Mouse (Mus musculus): ENCODE measurements around the gene Sox4. TPM values are rescaled to one million over a fixed set of nuclear protein-coding genes. Genes with fewer than 3 reads are reported as not detected.

The Sox4 gene
- total RNA-seq (2017): 150 and 177 TPM in 2 replicates

GRCm38 (mm10) chr13:28953581-28953991 is at the start of gene Sox4:
Gene Sox4 (minus strand): TSS chr13:28953713.
- ATAC-seq (replicated peaks in 1 of 2; ENCODE audit: insufficient read depth in 1 of 2, low FRiP score in 2 of 2, low TSS enrichment in 1 of 2, low read depth in 1 of 2, poor library complexity in 2 of 2, severe bottlenecking in 2 of 2): peak; percentile 75 to 88

GRCm38 (mm10) chr13:28991899-28992664 is 38.6 kb upstream of the Sox4 start:
- ATAC-seq (replicated peaks in 1 of 2; ENCODE audit: insufficient read depth in 1 of 2, low FRiP score in 2 of 2, low TSS enrichment in 1 of 2, low read depth in 1 of 2, poor library complexity in 2 of 2, severe bottlenecking in 2 of 2): no peak

- ATAC-seq (replicated peaks in 1 of 2; ENCODE audit: insufficient read depth in 1 of 2, low FRiP score in 2 of 2, low TSS enrichment in 1 of 2, low read depth in 1 of 2, poor library complexity in 2 of 2, severe bottlenecking in 2 of 2): peak in 1 of 2 experiments; percentile 32; a peak in 1 of 4 replicates
These were observed 35.5 kb upstream of the Sox4 start for GRCm38 (mm10) chr13:28988751-28989703.

GRCm38 (mm10) chr13:28980681-28981080 is 27.2 kb upstream of the Sox4 start:
- ATAC-seq (replicated peaks in 1 of 2; ENCODE audit: insufficient read depth in 1 of 2, low FRiP score in 2 of 2, low TSS enrichment in 1 of 2, low read depth in 1 of 2, poor library complexity in 2 of 2, severe bottlenecking in 2 of 2): no peak

- ATAC-seq (replicated peaks in 1 of 2; ENCODE audit: insufficient read depth in 1 of 2, low FRiP score in 2 of 2, low TSS enrichment in 1 of 2, low read depth in 1 of 2, poor library complexity in 2 of 2, severe bottlenecking in 2 of 2): no peak
These were observed 21.5 kb upstream of the Sox4 start for GRCm38 (mm10) chr13:28975011-28975410.

- ATAC-seq (replicated peaks in 1 of 2; ENCODE audit: insufficient read depth in 1 of 2, low FRiP score in 2 of 2, low TSS enrichment in 1 of 2, low read depth in 1 of 2, poor library complexity in 2 of 2, severe bottlenecking in 2 of 2): no peak
These were observed 21.1 kb upstream of the Sox4 start for GRCm38 (mm10) chr13:28974597-28974996.

GRCm38 (mm10) chr13:28960916-28961315 is 7.4 kb upstream of the Sox4 start:
- no peak for ATAC-seq (replicated peaks in 1 of 2; ENCODE audit: insufficient read depth in 1 of 2, low FRiP score in 2 of 2, low TSS enrichment in 1 of 2, low read depth in 1 of 2, poor library complexity in 2 of 2, severe bottlenecking in 2 of 2)

- ATAC-seq (replicated peaks in 1 of 2; ENCODE audit: insufficient read depth in 1 of 2, low FRiP score in 2 of 2, low TSS enrichment in 1 of 2, low read depth in 1 of 2, poor library complexity in 2 of 2, severe bottlenecking in 2 of 2): peak; percentile 86 to 93
These were observed 6.0 kb upstream of the Sox4 start for GRCm38 (mm10) chr13:28959458-28959978.

GRCm38 (mm10) chr13:28959068-28959440 is 5.5 kb upstream of the Sox4 start:
- ATAC-seq (replicated peaks in 1 of 2; ENCODE audit: insufficient read depth in 1 of 2, low FRiP score in 2 of 2, low TSS enrichment in 1 of 2, low read depth in 1 of 2, poor library complexity in 2 of 2, severe bottlenecking in 2 of 2): no peak

GRCm38 (mm10) chr13:28958211-28959067 is 4.9 kb upstream of the Sox4 start:
- peak in 1 of 2 experiments; percentile 31; a peak in 2 of 4 replicates for ATAC-seq (replicated peaks in 1 of 2; ENCODE audit: insufficient read depth in 1 of 2, low FRiP score in 2 of 2, low TSS enrichment in 1 of 2, low read depth in 1 of 2, poor library complexity in 2 of 2, severe bottlenecking in 2 of 2)

- ATAC-seq (replicated peaks in 1 of 2; ENCODE audit: insufficient read depth in 1 of 2, low FRiP score in 2 of 2, low TSS enrichment in 1 of 2, low read depth in 1 of 2, poor library complexity in 2 of 2, severe bottlenecking in 2 of 2): peak; percentile 33 to 41
These were observed 4.3 kb upstream of the Sox4 start for GRCm38 (mm10) chr13:28957765-28958164.

GRCm38 (mm10) chr13:28952576-28953571 is 639 bp downstream of the Sox4 start:
- ATAC-seq (replicated peaks in 1 of 2; ENCODE audit: insufficient read depth in 1 of 2, low FRiP score in 2 of 2, low TSS enrichment in 1 of 2, low read depth in 1 of 2, poor library complexity in 2 of 2, severe bottlenecking in 2 of 2): peak; percentile 43 to 44; a peak in 3 of 4 replicates

- ATAC-seq (replicated peaks in 1 of 2; ENCODE audit: insufficient read depth in 1 of 2, low FRiP score in 2 of 2, low TSS enrichment in 1 of 2, low read depth in 1 of 2, poor library complexity in 2 of 2, severe bottlenecking in 2 of 2): no peak
These were observed 1.6 kb downstream of the Sox4 start for GRCm38 (mm10) chr13:28951691-28952575.

GRCm38 (mm10) chr13:28950623-28951491 is 2.7 kb downstream of the Sox4 start:
- no peak for ATAC-seq (replicated peaks in 1 of 2; ENCODE audit: insufficient read depth in 1 of 2, low FRiP score in 2 of 2, low TSS enrichment in 1 of 2, low read depth in 1 of 2, poor library complexity in 2 of 2, severe bottlenecking in 2 of 2)

All from hematopoietic stem cell, adult 5-6 weeks (primary cell).